Mouse (Mus musculus): ENCODE measurements at regions not wholly inside any gene's neighbourhood (a gene's known extent, or its start where the extent isn't known, plus 50 kb on each side); places are given as distances from the start of the nearest gene placed in this dataset.

- no peak overlapping the region for H3K9ac ChIP-seq (ENCODE audit: low read length)
- no peak overlapping the region for H3K27ac ChIP-seq (ENCODE audit: low read depth, low read length)
- 60% methylated on average over 2 of the region's 2 CpGs for whole genome bisulfite sequencing
- ATAC-seq (no peak), DNase-seq (ENCODE audit: low spot score) (no peak)
- H3K27me3 ChIP-seq (replicated peaks; ENCODE audit: control insufficient read depth, insufficient read depth, low read length) = no peaks in the 10 kb centered on the region
- no peaks in the 10 kb centered on the region for H3K4me1 ChIP-seq (ENCODE audit: control insufficient read depth, insufficient read depth, low read length)
- H3K9me3 ChIP-seq (replicated peaks; ENCODE audit: control insufficient read depth, low read length) = no peaks in the 10 kb centered on the region
- no peak overlapping the region for H3K4me3 ChIP-seq (ENCODE audit: low read depth, low read length)
- no peak overlapping the region for H3K4me2 ChIP-seq (ENCODE audit: low read length)
- no peaks in the 10 kb centered on the region for H3K36me3 ChIP-seq (ENCODE audit: control insufficient read depth, insufficient read depth, low read length)
These were observed 1413.2 kb downstream of the D3Ertd751e start for GRCm38 (mm10) chr3:43155643-43156042.

- no peaks in the 10 kb centered on the region for H3K27me3 ChIP-seq (replicated peaks; ENCODE audit: control insufficient read depth, insufficient read depth, low read length)
- H3K4me3 ChIP-seq (ENCODE audit: low read depth, low read length) = no peak overlapping the region
- H3K27ac ChIP-seq (ENCODE audit: low read depth, low read length) = no peak overlapping the region
- no peak overlapping the region for H3K9ac ChIP-seq (ENCODE audit: low read length)
- DNase-seq (ENCODE audit: low spot score) = no peak
- no peaks in the 10 kb centered on the region for H3K9me3 ChIP-seq (replicated peaks; ENCODE audit: control insufficient read depth, low read length)
- 85% methylated on average over 1 of the region's 1 CpGs for WGBS
- H3K4me2 ChIP-seq (ENCODE audit: low read length) = no peak overlapping the region
- H3K4me1 ChIP-seq (ENCODE audit: control insufficient read depth, insufficient read depth, low read length) = no peaks in the 10 kb centered on the region
- ATAC-seq = no peak
- no peaks in the 10 kb centered on the region for H3K36me3 ChIP-seq (ENCODE audit: control insufficient read depth, insufficient read depth, low read length)
These were observed 1418.1 kb downstream of the D3Ertd751e start for GRCm38 (mm10) chr3:43160530-43160929.

- Histone ChIP-seq H3K4me1 (ENCODE audit: control insufficient read depth, insufficient read depth, low read length) (no peaks in the 10 kb centered on the region), H3K9ac (ENCODE audit: low read length) (no peak overlapping the region), H3K4me2 (ENCODE audit: low read length) (no peak overlapping the region), H3K4me3 (ENCODE audit: low read depth, low read length) (no peak overlapping the region), H3K9me3 (replicated peaks; ENCODE audit: control insufficient read depth, low read length) (no peaks in the 10 kb centered on the region), H3K27ac (ENCODE audit: low read depth, low read length) (no peak overlapping the region), H3K36me3 (ENCODE audit: control insufficient read depth, insufficient read depth, low read length) (no peaks in the 10 kb centered on the region), H3K27me3 (replicated peaks; ENCODE audit: control insufficient read depth, insufficient read depth, low read length) (no peaks in the 10 kb centered on the region)
- ATAC-seq = no peak
- DNase-seq (ENCODE audit: low spot score) = no peak
These were observed 1440.4 kb downstream of the D3Ertd751e start for GRCm38 (mm10) chr3:43182785-43183184.

- Histone ChIP-seq H3K9ac (ENCODE audit: low read length) (no peak overlapping the region), H3K9me3 (replicated peaks; ENCODE audit: control insufficient read depth, low read length) (no peaks in the 10 kb centered on the region), H3K27ac (ENCODE audit: low read depth, low read length) (no peak overlapping the region), H3K27me3 (replicated peaks; ENCODE audit: control insufficient read depth, insufficient read depth, low read length) (no peaks in the 10 kb centered on the region), H3K4me1 (ENCODE audit: control insufficient read depth, insufficient read depth, low read length) (no peaks in the 10 kb centered on the region), H3K4me3 (ENCODE audit: low read depth, low read length) (no peak overlapping the region), H3K36me3 (ENCODE audit: control insufficient read depth, insufficient read depth, low read length) (no peaks in the 10 kb centered on the region), H3K4me2 (ENCODE audit: low read length) (no peak overlapping the region)
- ATAC-seq (no peak), DNase-seq (ENCODE audit: low spot score) (peak; percentile 45)
These were observed 1457.5 kb downstream of the D3Ertd751e start for GRCm38 (mm10) chr3:43199891-43200290.

- WGBS = 17% methylated on average over 4 of the region's 4 CpGs
- H3K4me2 ChIP-seq (ENCODE audit: low read length) = no peak overlapping the region
These were observed 1467.2 kb downstream of the D3Ertd751e start for GRCm38 (mm10) chr3:43209646-43210045.

GRCm38 (mm10) chr3:43218726-43219125 lies 1476.3 kb downstream of the D3Ertd751e start:
- H3K4me2 ChIP-seq (ENCODE audit: low read length) = no peak overlapping the region
- no peak overlapping the region for H3K4me3 ChIP-seq (ENCODE audit: low read depth, low read length)
- no peaks in the 10 kb centered on the region for H3K27me3 ChIP-seq (replicated peaks; ENCODE audit: control insufficient read depth, insufficient read depth, low read length)
- ATAC-seq (no peak), DNase-seq (ENCODE audit: low spot score) (no peak)
- H3K4me1 ChIP-seq (ENCODE audit: control insufficient read depth, insufficient read depth, low read length) = no peaks in the 10 kb centered on the region
- H3K9me3 ChIP-seq (replicated peaks; ENCODE audit: control insufficient read depth, low read length) = no peaks in the 10 kb centered on the region
- H3K27ac ChIP-seq (ENCODE audit: low read depth, low read length) = no peak overlapping the region
- H3K36me3 ChIP-seq (ENCODE audit: control insufficient read depth, insufficient read depth, low read length) = no peaks in the 10 kb centered on the region
- no peak overlapping the region for H3K9ac ChIP-seq (ENCODE audit: low read length)

More at GRCm38 (mm10) chr3:43209646-43210045, 1467.2 kb downstream of the D3Ertd751e start:
- Histone ChIP-seq H3K27ac (ENCODE audit: low read depth, low read length) (no peak overlapping the region), H3K27me3 (replicated peaks; ENCODE audit: control insufficient read depth, insufficient read depth, low read length) (no peaks in the 10 kb centered on the region), H3K4me1 (ENCODE audit: control insufficient read depth, insufficient read depth, low read length) (no peaks in the 10 kb centered on the region), H3K9ac (ENCODE audit: low read length) (no peak overlapping the region), H3K4me3 (ENCODE audit: low read depth, low read length) (no peak overlapping the region), H3K9me3 (replicated peaks; ENCODE audit: control insufficient read depth, low read length) (no peaks in the 10 kb centered on the region), H3K36me3 (ENCODE audit: control insufficient read depth, insufficient read depth, low read length) (no peaks in the 10 kb centered on the region)
- no peak for ATAC-seq
- peak; percentile 11 for DNase-seq (ENCODE audit: low spot score)

- Histone ChIP-seq H3K4me1 (ENCODE audit: control insufficient read depth, insufficient read depth, low read length) (no peaks in the 10 kb centered on the region), H3K9me3 (replicated peaks; ENCODE audit: control insufficient read depth, low read length) (no peaks in the 10 kb centered on the region), H3K27me3 (replicated peaks; ENCODE audit: control insufficient read depth, insufficient read depth, low read length) (no peaks in the 10 kb centered on the region), H3K36me3 (ENCODE audit: control insufficient read depth, insufficient read depth, low read length) (no peaks in the 10 kb centered on the region), H3K4me2 (ENCODE audit: low read length) (no peak overlapping the region), H3K27ac (ENCODE audit: low read depth, low read length) (no peak overlapping the region), H3K4me3 (ENCODE audit: low read depth, low read length) (no peak overlapping the region), H3K9ac (ENCODE audit: low read length) (no peak overlapping the region)
- ATAC-seq = no peak
- WGBS = 24% methylated on average over 1 of the region's 1 CpGs
- DNase-seq (ENCODE audit: low spot score) = no peak
These were observed 1504.2 kb downstream of the D3Ertd751e start for GRCm38 (mm10) chr3:43246639-43247038.

Data from forebrain, embryonic 14.5 days (tissue).